Mouse (Mus musculus): ENCODE measurements around the gene E2f8.

Gene E2f8

GRCm38 (mm10) chr7:48851529-48852104 is 29.8 kb downstream of the E2f8 start:
- DNase-seq: no peak

- DNase-seq: no peak
Observed at GRCm38 (mm10) chr7:48847820-48848650, 33.4 kb downstream of the E2f8 start, which contains the start of gene Csrp3. Gene Csrp3 (minus strand): TSS chr7:48848033.

- no peak for DNase-seq
Observed at GRCm38 (mm10) chr7:48846755-48847154, 34.6 kb downstream of the E2f8 start.

GRCm38 (mm10) chr7:48845213-48845973 is 36.0 kb downstream of the E2f8 start:
- DNase-seq: no peak

- no peak for DNase-seq
Observed at GRCm38 (mm10) chr7:48843541-48843940, 37.9 kb downstream of the E2f8 start.

- no peak for DNase-seq
Observed at GRCm38 (mm10) chr7:48842353-48842752, 39.0 kb downstream of the E2f8 start.

GRCm38 (mm10) chr7:48841538-48841937 is 39.9 kb downstream of the E2f8 start:
- DNase-seq: no peak

- DNase-seq: no peak
Observed at GRCm38 (mm10) chr7:48840545-48840944, 40.9 kb downstream of the E2f8 start.

- DNase-seq: no peak
Observed at GRCm38 (mm10) chr7:48838434-48838833, 43.0 kb downstream of the E2f8 start.

- DNase-seq: no peak
Observed at GRCm38 (mm10) chr7:48836949-48837348, 44.4 kb downstream of the E2f8 start.

GRCm38 (mm10) chr7:48834989-48835626 is 46.3 kb downstream of the E2f8 start:
- DNase-seq: no peak

- no peak for DNase-seq
Observed at GRCm38 (mm10) chr7:48834371-48834970, 46.9 kb downstream of the E2f8 start.

- no peak for DNase-seq
Observed at GRCm38 (mm10) chr7:48832735-48833134, 48.7 kb downstream of the E2f8 start.

- no peak for DNase-seq
Observed at GRCm38 (mm10) chr7:48830395-48830794, 51.0 kb downstream of the E2f8 start.

GRCm38 (mm10) chr7:48829177-48829910 is 52.1 kb downstream of the E2f8 start:
- no peak for DNase-seq

GRCm38 (mm10) chr7:48825170-48825569 is 56.2 kb downstream of the E2f8 start:
- no peak for DNase-seq

GRCm38 (mm10) chr7:48824671-48825070 is 56.7 kb downstream of the E2f8 start:
- no peak for DNase-seq

- no peak for DNase-seq
Observed at GRCm38 (mm10) chr7:48823621-48824020, 57.8 kb downstream of the E2f8 start.

GRCm38 (mm10) chr7:48821654-48822053 is 59.7 kb downstream of the E2f8 start:
- no peak for DNase-seq

All from right cerebral cortex, postnatal 4 days (tissue).